Mouse (Mus musculus): ENCODE data around the gene Lhpp. TPM values are rescaled to one million over a fixed set of nuclear protein-coding genes. Genes with fewer than 3 reads are reported as not detected.

The Lhpp gene
- polyA plus RNA-seq, 1 experiment from 2014 or later: 25.7 TPM

- no peaks in the 10 kb centered on the region for H3K36me3 ChIP-seq
- WGBS: 98% methylated on average over 2 of the region's 2 CpGs
- H3K27ac ChIP-seq (replicated peaks): no peak overlapping the region
- no peaks in the 10 kb centered on the region for H3K9me3 ChIP-seq
- H3K27me3 ChIP-seq: no peaks in the 10 kb centered on the region
- no peak for ATAC-seq (replicated peaks)
- peaks cover 3% of the 10 kb centered on the region; the same call in 1 of the 2 replicates for H3K4me1 ChIP-seq
- no peak overlapping the region for H3K4me2 ChIP-seq (replicated peaks)
- no peak overlapping the region for H3K9ac ChIP-seq (replicated peaks)
- no peak overlapping the region for H3K4me3 ChIP-seq
Measured at GRCm38 (mm10) chr7:132581441-132581840, 29.0 kb upstream of the Lhpp start.

GRCm38 (mm10) chr7:132585695-132586491, 24.5 kb upstream of the Lhpp start:
- ATAC-seq (replicated peaks): no peak
- Histone ChIP-seq H3K9ac (replicated peaks) (no peak overlapping the region), H3K4me3 (no peak overlapping the region), H3K36me3 (no peaks in the 10 kb centered on the region), H3K4me1 (no peaks in the 10 kb centered on the region), H3K9me3 (no peaks in the 10 kb centered on the region), H3K4me2 (replicated peaks) (no peak overlapping the region), H3K27ac (replicated peaks) (no peak overlapping the region), H3K27me3 (no peaks in the 10 kb centered on the region)
- 63% methylated on average over 3 of the region's 3 CpGs for WGBS

GRCm38 (mm10) chr7:132587167-132587566, 23.3 kb upstream of the Lhpp start:
- no peaks in the 10 kb centered on the region for H3K4me1 ChIP-seq
- H3K4me2 ChIP-seq (replicated peaks): no peak overlapping the region
- H3K9ac ChIP-seq (replicated peaks): no peak overlapping the region
- WGBS: 77% methylated on average over 5 of the region's 5 CpGs
- H3K27ac ChIP-seq (replicated peaks): no peak overlapping the region
- no peak overlapping the region for H3K4me3 ChIP-seq
- H3K9me3 ChIP-seq: no peaks in the 10 kb centered on the region
- no peak for ATAC-seq (replicated peaks)
- H3K27me3 ChIP-seq: no peaks in the 10 kb centered on the region
- H3K36me3 ChIP-seq: no peaks in the 10 kb centered on the region

- H3K36me3 ChIP-seq: no peaks in the 10 kb centered on the region
- H3K4me1 ChIP-seq: no peaks in the 10 kb centered on the region
- no peaks in the 10 kb centered on the region for H3K27me3 ChIP-seq
- no peak overlapping the region for H3K4me3 ChIP-seq
- H3K27ac ChIP-seq (replicated peaks): no peak overlapping the region
- H3K9me3 ChIP-seq: no peaks in the 10 kb centered on the region
- H3K4me2 ChIP-seq (replicated peaks): no peak overlapping the region
- no peak for ATAC-seq (replicated peaks)
- no peak overlapping the region for H3K9ac ChIP-seq (replicated peaks)
- 62% methylated on average over 5 of the region's 5 CpGs for WGBS
Measured at GRCm38 (mm10) chr7:132589610-132590009, 20.8 kb upstream of the Lhpp start.

- H3K4me2 ChIP-seq (replicated peaks): no peak overlapping the region
- H3K4me3 ChIP-seq: no peak overlapping the region
- 61% methylated on average over 2 of the region's 2 CpGs for WGBS
- ATAC-seq (replicated peaks): no peak
- no peaks in the 10 kb centered on the region for H3K9me3 ChIP-seq
- no peaks in the 10 kb centered on the region for H3K36me3 ChIP-seq
- H3K27ac ChIP-seq (replicated peaks): no peak overlapping the region
- H3K27me3 ChIP-seq: peaks cover 41% of the 10 kb centered on the region
- H3K4me1 ChIP-seq: peaks cover 20% of the 10 kb centered on the region
- H3K9ac ChIP-seq (replicated peaks): no peak overlapping the region
Measured at GRCm38 (mm10) chr7:132593762-132594161, 16.7 kb upstream of the Lhpp start.

- Histone ChIP-seq H3K4me3 (no peak overlapping the region), H3K9me3 (no peaks in the 10 kb centered on the region), H3K27me3 (peaks cover 47% of the 10 kb centered on the region), H3K36me3 (no peaks in the 10 kb centered on the region), H3K4me1 (peaks cover 25% of the 10 kb centered on the region), H3K9ac (replicated peaks) (no peak overlapping the region), H3K27ac (replicated peaks) (no peak overlapping the region), H3K4me2 (replicated peaks) (no peak overlapping the region)
- 93% methylated on average over 2 of the region's 2 CpGs for whole genome bisulfite sequencing
- ATAC-seq (replicated peaks): no peak
Measured at GRCm38 (mm10) chr7:132594325-132594724, 16.1 kb upstream of the Lhpp start.

- no peak overlapping the region for H3K9ac ChIP-seq (replicated peaks)
- H3K36me3 ChIP-seq: no peaks in the 10 kb centered on the region
- H3K9me3 ChIP-seq: no peaks in the 10 kb centered on the region
- peaks cover 34% of the 10 kb centered on the region for H3K4me1 ChIP-seq
- H3K4me2 ChIP-seq (replicated peaks): no peak overlapping the region
- no peak for ATAC-seq (replicated peaks)
- H3K4me3 ChIP-seq: no peak overlapping the region
- 80% methylated on average over 3 of the region's 3 CpGs for WGBS
- H3K27me3 ChIP-seq: peaks cover 62% of the 10 kb centered on the region
- no peak overlapping the region for H3K27ac ChIP-seq (replicated peaks)
Measured at GRCm38 (mm10) chr7:132595787-132596186, 14.7 kb upstream of the Lhpp start.

- Histone ChIP-seq H3K4me2 (replicated peaks) (peak overlapping the region; percentile 76), H3K4me1 (peaks cover 34% of the 10 kb centered on the region), H3K27ac (replicated peaks) (no peak overlapping the region), H3K27me3 (peaks cover 71% of the 10 kb centered on the region), H3K9me3 (no peaks in the 10 kb centered on the region), H3K9ac (replicated peaks) (peak overlapping the region; percentile 16; the same call in 1 of the 2 replicates), H3K4me3 (peak overlapping the region; percentile 41), H3K36me3 (no peaks in the 10 kb centered on the region)
- 4% methylated on average over 26 of the region's 26 CpGs for WGBS
- no peak for ATAC-seq (replicated peaks)
Measured at GRCm38 (mm10) chr7:132596557-132597250, 13.7 kb upstream of the Lhpp start.

GRCm38 (mm10) chr7:132597251-132598041, 13.0 kb upstream of the Lhpp start:
- no peak overlapping the region for H3K27ac ChIP-seq (replicated peaks)

GRCm38 (mm10) chr7:132599071-132599975, 11.1 kb upstream of the Lhpp start, which contains the start of gene Nkx1-2:
Gene Nkx1-2 (minus strand): TSS chr7:132599637.
- WGBS: under 1% methylated on average over 45 of the region's 52 CpGs
- H3K9ac ChIP-seq (replicated peaks): no peak within 1 kb of the TSS
- H3K4me2 ChIP-seq (replicated peaks): peak within 1 kb of the TSS; percentile 68
- H3K9me3 ChIP-seq: no peaks in the 10 kb centered on the region
- peaks cover 34% of the 10 kb centered on the region for H3K4me1 ChIP-seq
- H3K4me3 ChIP-seq: peak within 1 kb of the TSS; percentile 35
- no peaks in the 10 kb centered on the region for H3K36me3 ChIP-seq
- H3K27me3 ChIP-seq: peaks cover 90% of the 10 kb centered on the region
- H3K27ac ChIP-seq (replicated peaks): no peak within 1 kb of the TSS
- 0 out of 2 replicates have a peak, but pooled peaks have one; percentile 13 for ATAC-seq (replicated peaks)

More at GRCm38 (mm10) chr7:132597251-132598041, 13.0 kb upstream of the Lhpp start:
- H3K4me2 ChIP-seq (replicated peaks): peak overlapping the region; percentile 76
- peaks cover 34% of the 10 kb centered on the region for H3K4me1 ChIP-seq
- H3K9ac ChIP-seq (replicated peaks): peak overlapping the region; percentile 16; the same call in 1 of the 2 replicates
- H3K4me3 ChIP-seq: peak overlapping the region; percentile 41
- WGBS: under 1% methylated on average over 58 of the region's 60 CpGs
- H3K36me3 ChIP-seq: no peaks in the 10 kb centered on the region
- ATAC-seq (replicated peaks): no peak
- no peaks in the 10 kb centered on the region for H3K9me3 ChIP-seq
- peaks cover 78% of the 10 kb centered on the region for H3K27me3 ChIP-seq

- Histone ChIP-seq H3K9me3 (no peaks in the 10 kb centered on the region), H3K9ac (replicated peaks) (no peak overlapping the region), H3K4me3 (peak overlapping the region; percentile 35), H3K27me3 (peaks cover 86% of the 10 kb centered on the region), H3K4me2 (replicated peaks) (peak overlapping the region; percentile 68), H3K4me1 (peaks cover 34% of the 10 kb centered on the region), H3K27ac (replicated peaks) (no peak overlapping the region), H3K36me3 (no peaks in the 10 kb centered on the region)
- ATAC-seq (replicated peaks): 0 out of 2 replicates have a peak, but pooled peaks have one; percentile 13
- WGBS: 1% methylated on average over 9 of the region's 9 CpGs
Measured at GRCm38 (mm10) chr7:132600026-132600425, 10.4 kb upstream of the Lhpp start.
